Mouse (Mus musculus) kidney, postnatal 14 days (tissue): Measurements from ENCODE around the gene Rrp15.
A peak's percentile ranks its signal among the peaks of the same experiment; 100 is the strongest.

ENCODE experiments used
- DNase-seq: peaks from one replicate; pipeline ENCODE4 v3.0.0; 2022; ENCODE audit warnings: mixed read lengths

Rrp15 gene

DNA sequence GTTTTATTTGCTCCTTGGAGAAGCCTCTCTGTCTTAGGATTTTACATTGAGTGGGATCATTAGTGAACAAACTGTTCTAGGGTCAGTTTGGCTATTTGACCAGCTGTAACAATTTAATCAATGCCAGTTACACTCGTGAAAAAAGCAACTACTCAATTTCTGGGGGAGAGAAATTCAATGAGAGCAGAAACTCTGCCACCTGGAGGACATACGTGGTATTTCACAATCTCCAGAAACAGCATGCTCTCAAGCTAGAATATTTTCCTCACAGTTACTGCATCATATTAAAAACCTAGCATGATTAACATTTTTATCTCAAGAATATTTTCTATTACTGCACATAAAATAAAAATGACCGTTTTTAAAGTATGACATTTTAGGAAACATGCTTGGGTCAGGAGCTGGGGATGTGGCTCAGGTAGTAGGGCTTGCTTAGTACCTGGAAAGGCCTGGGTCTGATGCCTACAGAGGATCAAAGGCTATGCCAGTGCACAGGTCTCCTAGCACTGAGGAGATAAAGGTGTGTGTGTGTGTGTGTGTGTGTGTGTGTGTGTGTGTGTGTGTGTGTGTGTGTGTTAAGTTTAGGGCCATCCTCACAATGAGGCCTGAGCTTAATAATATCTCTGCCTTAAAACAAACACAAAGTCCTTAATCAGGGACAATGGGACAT is 36.2 kb downstream of the Rrp15 start:
- DNase-seq, result peak; percentile 56

DNA sequence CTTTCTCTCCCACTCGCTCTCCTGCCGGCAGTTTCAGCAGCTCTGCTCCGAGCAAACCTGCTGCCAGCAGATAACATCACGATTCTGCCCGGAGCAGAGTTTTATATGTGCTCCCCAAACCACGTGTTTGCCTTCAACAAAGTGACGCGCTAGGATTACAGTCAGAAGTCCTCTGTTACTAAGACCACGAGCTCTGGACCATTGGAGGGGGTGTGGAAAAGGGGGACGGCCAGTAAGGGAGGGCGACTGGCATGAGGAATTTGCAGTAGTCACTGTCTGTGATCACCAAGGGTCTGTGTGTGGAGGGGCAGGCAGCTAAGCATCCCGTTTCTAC is 43.3 kb downstream of the Rrp15 start, which contains the start of gene Tgfb2:
TSS of gene Tgfb2 (minus strand) at position 75 of the 334 bp plus-strand sequence.
- DNase-seq, result no peak

DNA sequence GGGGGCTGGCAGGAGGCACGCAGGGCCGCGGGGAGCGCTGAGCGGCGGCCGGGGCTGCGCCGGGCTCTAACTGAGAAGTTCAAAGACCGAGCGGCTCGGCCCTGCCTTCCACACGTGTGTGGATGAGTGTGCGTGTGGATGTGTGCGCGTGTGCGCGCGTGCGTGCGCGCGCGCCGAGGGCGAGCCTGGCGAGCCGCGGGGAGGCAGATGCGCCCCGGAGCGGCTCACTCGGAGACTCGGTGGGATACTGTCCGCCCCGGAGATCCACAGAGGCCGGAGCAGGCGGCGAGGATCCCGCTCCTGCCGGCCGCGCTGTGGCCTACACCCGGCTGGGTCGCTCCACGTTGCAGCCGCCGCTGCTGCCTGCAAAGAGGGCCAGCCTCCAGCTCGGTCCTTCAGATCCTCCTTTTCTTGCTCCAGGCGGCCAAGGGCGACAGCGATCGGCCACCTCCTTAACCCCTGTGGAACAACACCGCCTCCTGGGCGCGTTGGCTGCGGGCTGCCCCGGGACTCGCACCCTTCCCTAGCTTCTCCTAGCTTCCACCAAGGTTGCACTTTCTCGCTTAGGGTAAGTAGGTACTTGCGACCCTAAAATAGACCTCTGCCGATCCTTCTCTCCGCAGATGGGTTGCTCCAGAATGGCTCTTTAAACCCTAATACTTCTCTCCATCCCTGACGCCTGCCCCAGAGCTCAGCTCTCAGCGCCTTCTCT is 43.8 kb downstream of the Rrp15 start:
- DNase-seq, result peak; percentile 79

DNA sequence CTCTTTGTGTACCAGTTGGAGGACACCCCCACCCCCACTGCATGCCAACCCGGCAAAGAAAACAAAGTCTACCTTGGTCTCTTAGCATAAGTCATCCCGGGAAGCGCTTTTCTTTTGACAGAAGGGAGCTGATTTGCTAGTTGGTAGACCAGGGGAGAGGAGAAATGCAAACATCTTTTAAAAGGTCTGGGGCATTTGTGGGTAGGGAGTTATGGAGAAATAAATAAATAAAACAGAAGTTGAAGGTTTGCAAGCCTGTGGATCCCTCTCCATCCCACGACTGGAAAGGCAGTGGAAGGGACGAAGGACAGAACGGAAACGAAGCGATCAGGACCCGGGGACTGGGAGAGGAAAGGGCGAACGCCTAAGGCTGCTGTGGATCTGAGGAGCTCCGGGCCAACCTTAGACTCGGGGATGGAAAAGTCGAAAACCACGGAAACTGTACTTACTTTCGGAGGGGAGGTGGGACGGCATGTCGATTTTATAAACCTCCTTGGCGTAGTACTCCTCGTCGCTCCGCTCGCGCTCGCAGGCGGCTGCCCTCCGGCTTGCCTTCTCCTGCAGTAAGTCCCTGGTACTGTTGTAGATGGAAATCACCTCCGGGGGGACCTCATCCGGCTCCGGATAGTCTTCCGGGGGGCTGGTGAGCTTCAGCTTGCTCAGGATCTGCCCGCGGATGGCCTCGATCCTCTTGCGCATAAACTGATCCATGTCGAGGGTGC is 45.0 kb downstream of the Rrp15 start:
- peak; percentile 27 for DNase-seq

DNA sequence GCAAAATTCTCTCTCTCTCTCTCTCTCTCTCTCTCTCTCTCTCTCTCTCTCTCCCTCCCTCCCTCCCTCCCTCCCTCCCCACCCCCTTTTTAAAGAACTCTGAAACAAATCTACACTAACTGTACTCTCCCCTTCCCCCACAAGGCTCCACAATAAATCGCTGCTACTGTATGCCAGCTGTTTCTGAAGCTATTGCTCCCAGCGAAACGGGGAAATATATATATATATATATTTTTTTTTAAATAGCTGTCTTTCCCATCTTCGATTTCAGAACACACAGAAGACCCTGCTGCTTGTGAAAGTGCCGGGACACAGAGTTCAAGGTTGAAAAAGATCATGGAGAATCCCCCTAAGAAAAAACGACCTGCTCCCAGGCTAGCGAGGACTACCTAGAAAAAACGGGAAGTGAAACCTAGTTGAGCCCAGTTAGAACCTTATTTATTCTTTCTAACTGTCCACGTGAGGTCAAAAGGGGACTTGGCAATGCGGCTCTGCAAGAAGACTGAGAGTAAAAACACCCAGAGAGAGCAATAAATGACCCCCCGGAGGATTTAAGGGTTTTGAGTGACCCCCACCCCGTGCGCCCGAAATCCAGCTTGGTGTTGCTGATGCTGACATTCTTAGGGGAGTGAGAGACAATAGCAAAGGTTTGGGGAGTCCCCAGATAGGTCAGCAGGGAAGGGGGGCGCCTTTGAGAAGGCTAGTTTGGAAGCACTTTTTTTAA is 45.7 kb downstream of the Rrp15 start:
- no peak for DNase-seq

DNA sequence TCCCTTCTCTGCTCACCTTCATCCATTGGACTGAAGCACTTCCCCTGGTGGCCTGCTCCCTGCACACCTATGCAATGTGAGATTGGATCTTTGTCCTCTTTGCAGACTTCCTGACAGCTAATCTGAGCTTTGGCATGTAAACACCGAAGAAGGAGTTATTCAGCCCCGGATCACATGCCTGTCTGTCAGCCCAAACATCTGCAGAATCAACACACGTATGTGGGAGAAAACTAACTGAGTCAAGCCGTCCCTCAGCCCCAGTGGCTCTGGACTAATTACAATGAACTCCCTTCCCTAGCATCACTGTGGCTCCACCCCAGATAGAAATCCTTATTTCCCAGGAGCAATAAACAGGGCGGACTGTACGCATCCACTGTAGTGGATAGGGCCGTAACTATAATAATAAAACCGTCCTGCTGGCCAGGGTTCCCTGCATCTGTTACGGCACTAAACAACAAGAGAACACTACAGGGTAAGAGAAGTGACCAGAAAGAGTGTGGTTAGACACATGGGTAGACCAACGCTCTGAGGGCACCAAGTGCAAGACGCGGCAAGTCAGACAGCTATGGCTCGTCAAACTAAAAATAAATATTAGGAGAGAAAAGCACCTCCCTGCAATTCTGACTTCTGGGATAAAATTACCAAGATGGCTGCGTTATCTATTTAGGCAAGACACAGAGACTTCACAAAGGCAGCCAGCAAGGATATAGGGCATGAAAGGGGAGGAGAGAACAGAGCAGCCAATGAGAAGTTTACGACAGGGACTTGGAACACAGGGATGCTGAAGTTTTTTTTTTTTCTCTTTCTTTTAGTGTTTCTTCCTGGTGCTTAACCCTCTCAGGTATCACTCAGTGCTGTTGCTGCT is 46.5 kb downstream of the Rrp15 start:
- no peak for DNase-seq

DNA sequence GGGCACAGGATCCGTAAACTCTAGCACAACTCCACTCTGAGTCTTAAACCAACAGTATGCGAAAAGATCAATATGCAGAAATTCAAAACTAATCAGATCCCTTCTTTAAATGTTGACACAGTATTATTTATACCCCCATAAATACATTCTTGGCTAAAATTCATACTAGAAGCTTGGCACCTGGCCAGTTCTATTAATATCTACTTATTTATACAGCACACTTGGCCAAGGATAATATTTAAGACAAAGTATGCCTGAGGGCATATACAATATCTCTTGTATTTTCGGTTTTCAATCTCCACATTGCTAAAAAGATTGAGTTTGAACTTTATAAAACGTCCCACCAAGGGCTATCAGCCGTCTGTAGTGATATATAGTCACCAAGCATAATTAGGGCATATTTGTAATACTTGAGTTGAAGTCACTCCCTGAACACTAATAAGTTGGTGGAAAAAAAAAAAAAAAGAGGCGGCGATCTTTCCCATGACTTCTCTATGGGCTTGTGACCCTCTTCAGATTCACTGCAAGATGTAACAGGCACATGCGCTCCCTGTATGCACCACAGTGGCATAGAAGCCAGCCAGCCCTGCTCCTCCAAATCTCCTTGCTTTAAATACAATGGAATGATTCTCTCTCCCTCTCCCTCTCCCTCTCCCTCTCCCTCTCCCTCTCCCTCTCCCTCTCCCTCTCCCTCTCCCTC is 47.8 kb downstream of the Rrp15 start:
- no peak for DNase-seq

DNA sequence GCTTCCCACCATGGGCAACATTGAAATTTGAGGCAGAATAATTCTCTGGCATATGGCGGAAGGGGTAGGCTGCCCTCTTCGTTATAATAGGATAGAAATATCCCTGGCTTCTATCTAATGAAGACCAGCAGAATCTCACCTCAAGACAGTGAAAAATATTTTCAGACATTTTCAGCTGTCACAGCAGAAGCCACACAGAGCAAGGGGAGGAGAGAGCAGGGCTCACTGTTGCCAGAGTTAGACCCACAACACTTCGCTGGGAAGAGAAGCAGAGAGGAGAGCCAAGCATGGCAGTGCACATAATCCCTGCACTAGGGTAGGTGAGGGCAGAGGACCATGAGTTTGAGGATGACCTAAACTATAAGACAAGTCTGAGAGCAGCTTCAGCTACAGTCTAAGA is 48.7 kb downstream of the Rrp15 start:
- no peak for DNase-seq

DNA sequence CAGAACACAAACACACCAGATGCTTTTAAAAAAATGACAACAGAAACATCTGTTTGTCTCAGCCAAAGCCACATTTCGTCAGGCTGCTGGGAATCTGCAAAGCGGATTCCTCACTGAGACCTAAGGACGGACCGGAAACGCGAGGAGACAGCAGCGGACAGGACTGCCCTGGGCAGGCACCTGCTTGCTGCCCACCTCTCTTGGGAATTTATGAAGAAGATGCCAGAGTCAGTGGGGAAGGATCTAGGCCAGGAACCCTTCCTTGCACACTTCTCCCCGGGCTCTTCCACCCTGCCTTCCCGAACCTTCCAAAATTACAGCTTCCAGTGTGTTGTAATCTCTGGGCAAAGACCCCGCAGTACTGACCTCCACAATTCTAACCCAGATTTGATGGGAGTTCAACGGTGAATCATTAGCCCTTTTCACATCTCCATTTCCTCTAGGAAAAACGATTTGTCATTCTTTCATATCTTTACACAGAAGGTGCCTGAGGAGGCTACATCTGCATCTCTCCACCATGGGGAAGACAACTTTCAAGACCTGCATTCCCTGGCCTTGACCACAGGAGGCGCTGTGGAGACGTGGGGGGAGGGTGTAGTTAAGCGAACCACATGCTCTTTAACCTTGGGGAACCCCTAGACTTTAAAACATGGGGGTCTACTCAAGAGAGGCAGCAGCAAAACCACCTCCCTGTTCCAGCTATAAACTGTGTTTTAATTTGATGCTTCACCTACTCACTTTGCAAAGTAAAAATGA is 50.4 kb downstream of the Rrp15 start:
- no peak for DNase-seq

DNA sequence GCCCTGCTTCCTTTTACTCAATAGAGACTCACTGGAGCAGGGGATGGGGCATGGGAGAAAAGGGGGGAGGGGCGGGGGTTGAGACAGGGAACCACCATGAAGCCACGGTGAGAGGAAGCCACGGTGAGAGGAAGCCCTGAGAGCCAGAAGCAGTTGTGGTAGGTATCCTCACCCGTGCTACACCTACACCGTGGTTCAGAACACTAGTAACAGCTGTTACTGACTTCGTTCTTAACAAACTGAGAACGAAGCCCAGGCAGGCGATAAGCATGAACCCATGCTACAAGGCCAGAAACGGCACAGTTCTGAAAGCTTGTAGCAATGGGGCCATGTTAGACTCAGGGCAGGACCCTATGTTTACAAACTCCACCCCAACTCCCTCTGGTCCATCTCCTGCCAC is 52.9 kb downstream of the Rrp15 start:
- no peak for DNase-seq

DNA sequence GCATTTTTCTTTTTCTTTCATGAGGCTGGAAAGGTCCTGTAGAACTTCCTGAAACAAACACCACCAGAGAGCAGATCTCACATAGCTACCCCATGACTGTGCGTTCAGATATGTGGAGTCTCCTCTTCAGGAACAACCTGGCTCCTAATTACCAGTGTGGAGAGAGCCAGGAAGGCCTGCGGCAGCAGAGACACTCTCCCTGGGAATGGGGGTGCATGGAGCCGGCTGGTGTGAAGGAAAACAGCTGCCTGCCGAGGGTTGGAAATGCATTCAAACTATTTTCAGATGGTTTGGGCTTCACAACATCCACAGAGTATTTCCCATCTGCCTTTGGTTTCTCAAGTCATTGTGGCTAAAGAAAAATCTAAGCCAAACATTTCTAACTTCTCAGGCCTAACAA is 53.8 kb downstream of the Rrp15 start:
- peak; percentile 34 for DNase-seq

DNA sequence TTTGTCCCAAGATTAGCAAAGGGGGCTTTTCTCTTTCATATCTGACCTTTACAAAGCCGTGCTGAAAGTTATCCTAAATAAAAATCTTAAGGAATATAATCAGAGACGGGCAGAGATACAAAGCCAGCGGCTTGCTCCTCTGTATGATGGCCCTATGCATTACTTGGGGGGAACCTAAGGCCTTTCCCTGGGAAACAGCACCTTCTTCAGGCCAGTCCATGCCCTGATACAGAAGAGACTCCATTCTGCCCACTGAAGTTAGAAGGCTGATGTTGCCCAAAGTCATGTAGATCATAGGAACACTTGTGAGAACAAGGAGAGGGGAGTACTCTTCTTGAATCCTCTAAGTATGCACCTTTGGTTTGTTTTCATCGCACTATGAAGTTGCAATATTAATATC is 56.8 kb downstream of the Rrp15 start:
- no peak for DNase-seq

DNA sequence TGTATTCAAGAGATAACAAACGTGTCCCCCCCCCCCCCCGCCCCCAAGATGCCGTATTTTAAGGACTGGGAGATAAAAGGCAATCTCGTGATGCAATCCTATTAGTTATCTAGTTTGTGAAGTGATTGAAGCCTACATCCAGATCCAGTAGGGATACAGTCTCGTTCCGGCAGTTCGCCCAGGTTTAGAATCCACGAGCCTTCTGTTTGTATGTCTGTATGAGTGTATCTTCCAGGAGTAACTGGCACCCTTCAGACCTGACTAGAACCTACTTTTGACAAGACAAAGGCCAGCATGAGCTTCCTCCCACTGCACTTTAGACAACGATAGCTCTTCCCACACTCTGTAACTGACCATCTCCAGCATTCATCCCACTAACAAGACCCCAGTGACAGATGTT is 57.5 kb downstream of the Rrp15 start:
- DNase-seq, result no peak

DNA sequence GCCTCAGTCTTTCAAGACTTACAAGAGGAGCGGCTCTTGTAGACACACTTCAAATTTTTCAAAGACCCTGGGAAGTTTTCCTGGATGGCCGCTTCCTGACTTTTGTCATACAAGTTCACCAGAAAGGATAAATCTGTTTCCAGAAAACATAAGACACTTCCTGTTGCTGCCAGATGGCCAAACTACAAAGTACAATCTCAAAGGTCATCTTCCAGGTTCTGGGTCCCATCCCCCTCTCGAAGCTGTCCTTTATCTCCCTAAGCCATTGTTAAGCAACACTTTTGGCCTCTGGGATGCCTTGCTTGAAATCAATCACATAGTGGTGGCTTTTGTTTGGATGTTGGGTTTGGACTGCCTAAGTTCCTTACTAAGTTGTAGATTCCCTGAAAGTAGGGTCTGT is 65.1 kb downstream of the Rrp15 start:
- peak; percentile 37 for DNase-seq

DNA sequence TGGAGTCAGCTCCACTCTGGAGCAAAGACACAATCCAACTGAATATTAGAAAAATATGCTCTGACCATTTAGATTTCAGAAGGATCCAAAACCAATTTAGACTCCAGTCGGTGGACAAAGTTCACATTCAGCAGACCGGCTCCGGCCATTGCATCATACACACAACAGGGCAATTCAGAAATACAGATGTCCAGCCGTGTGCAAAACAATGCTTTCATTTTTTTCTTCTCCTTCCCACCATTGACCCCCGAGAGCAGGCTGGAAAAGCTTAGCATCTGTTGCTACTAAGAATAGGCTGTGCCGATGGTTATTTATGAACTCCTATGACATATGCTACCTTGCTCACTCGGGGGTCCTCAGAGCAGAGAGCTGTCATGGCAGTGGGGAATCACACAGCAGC is 66.6 kb downstream of the Rrp15 start:
- DNase-seq, result no peak

DNA sequence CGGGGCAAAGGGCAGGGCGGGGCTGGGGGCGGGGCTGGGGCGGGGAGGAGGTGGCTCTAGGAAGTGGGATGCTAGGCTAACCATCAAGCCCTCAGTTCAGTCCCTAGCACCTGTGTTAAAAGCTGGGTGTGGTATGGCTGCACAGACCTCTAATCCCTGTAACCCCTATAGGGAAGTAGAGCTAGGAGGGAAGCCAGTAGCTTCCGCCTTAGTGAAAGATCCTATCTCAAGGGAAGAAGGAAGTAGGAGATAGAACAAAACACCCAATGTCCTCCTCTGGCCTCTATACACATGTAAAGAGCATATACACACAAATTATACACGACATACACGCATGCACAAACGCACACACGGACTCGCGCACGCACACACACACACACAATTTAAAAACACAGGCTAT is 71.5 kb downstream of the Rrp15 start:
- no peak for DNase-seq

DNA sequence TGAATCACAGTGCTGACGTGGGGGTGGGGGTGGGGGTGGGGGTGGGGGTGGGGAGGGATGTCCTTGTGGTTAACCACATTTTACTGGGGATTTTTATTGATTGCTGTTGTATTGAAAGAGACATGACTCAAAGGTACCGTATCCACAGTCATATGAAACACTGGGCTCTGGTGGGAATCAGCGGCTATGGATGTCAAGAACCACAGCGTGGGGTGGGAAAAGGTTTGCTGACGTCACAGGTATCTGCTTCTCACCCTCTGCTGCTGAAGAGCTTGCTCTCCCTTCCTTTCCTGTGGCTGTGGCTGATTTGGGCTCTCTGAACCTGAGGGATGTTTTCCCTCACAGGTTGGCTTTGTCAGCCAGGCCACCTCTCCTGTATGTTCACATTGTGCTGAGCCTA is 73.0 kb downstream of the Rrp15 start:
- DNase-seq, result no peak

DNA sequence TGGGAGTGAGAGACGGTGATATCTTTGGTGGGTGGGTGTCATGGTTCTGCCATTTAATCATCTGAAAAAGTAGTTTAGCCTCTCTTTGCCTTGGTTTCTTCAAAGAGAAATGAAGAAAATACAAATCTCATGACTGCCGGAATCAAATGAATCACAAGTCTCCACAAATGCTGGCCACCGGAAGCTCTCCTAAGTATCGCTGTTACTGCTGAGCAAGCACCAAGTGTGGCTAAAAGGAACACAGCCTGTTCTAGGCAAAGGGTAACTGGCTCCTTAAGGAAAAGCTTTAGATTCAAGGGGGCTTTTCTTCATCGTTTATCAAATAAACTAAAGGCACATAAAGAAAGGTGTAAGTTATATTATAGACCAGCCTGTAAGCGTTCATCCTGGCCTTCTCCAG is 73.9 kb downstream of the Rrp15 start:
- DNase-seq, result no peak

DNA sequence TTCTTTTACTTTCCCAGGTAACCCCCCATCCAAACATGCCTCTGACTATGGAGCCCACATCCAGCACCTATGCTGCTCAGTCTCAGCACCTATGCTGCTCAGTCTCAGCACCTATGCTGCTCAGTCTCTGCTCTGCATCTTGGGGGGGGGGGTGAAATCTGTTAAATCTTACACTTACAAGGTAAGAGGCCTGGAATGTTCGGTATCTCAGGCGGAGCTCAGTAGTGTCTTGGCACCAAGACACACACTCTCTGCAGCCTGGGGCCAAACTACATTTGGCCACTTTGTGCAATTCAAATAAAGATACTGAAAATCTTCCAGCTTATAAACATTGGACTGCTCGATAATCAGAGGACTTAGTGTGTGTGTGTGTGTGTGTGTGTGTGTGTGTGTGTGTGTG is 74.5 kb downstream of the Rrp15 start:
- DNase-seq, result no peak

DNA sequence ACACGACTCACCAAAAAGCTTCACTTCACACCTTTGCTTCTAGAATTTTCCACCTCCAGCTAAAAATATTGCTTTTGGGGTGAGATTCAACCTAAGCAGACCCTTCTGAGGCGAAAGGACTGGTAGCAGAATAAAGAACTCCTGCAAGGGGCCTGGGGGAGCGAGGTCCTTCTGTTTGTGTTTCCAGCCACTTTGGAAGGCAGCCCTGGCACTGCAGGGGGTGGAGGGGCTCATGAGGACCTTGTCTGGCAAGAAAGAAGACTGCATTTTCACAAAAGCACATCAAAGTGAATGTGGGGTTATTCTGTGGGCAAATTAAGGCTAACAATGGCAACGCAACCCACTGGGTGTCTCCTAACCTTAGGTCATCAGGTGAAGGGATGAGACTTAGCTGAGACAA is 76.0 kb downstream of the Rrp15 start:
- no peak for DNase-seq
